Mouse (Mus musculus) lung, adult 2 months (tissue): ENCODE measurements at regions not wholly inside any gene's neighbourhood (a gene's known extent, or its start where the extent isn't known, plus 50 kb on each side); places are given as distances from the start of the nearest gene placed in this dataset.

Source experiments
- DNase-seq: peaks from one replicate; pipeline ENCODE4 v3.0.0; 2022
- H3K4me1 ChIP-seq: fragments of 200-500 bp; 2 replicates; pipeline ENCODE4 v1.6.1; 2011; ENCODE audit warnings: low read length; ENCODE audit not compliant: control insufficient read depth, insufficient read depth
- H3K4me3 ChIP-seq: fragments of 200-500 bp; replicated peaks from 2 replicates; pipeline ENCODE3; 2011; ENCODE audit warnings: low read depth, mild to moderate bottlenecking, control low read depth, low read length; ENCODE audit errors: extremely low read depth
- CTCF ChIP-seq: fragments of 200-500 bp; IDR thresholded peaks from 2 replicates; pipeline ENCODE4 v1.5.1; 2011; ENCODE audit warnings: mild to moderate bottlenecking, low read length, control low read depth; ENCODE audit not compliant: insufficient read depth
- POLR2A ChIP-seq: fragments of 200-500 bp; IDR thresholded peaks from 2 replicates; pipeline ENCODE4 v1.6.1; 2011; ENCODE audit warnings: low read depth, mild to moderate bottlenecking, control low read depth, low read length, borderline replicate concordance; ENCODE audit errors: extremely low read depth
- WGBS: fragments of 180-500 bp; shearing (Covaris S2); methylation state at CpG from one replicate; pipeline ENCODE4 v1.1.7; 2018; 5-methylcytosine and 5-hydroxymethylcytosine counted together

- 73% methylated on average over 3 of the region's 3 CpGs for WGBS
- no peak for TF ChIP-seq CTCF
- no peak overlapping the region for H3K4me3 ChIP-seq
- no peak for DNase-seq
- no peaks in the 10 kb centered on the region for H3K4me1 ChIP-seq
These were observed 201.1 kb downstream of the Tmem38b start for GRCm38 (mm10) chr4:54026919-54027318.

DNA sequence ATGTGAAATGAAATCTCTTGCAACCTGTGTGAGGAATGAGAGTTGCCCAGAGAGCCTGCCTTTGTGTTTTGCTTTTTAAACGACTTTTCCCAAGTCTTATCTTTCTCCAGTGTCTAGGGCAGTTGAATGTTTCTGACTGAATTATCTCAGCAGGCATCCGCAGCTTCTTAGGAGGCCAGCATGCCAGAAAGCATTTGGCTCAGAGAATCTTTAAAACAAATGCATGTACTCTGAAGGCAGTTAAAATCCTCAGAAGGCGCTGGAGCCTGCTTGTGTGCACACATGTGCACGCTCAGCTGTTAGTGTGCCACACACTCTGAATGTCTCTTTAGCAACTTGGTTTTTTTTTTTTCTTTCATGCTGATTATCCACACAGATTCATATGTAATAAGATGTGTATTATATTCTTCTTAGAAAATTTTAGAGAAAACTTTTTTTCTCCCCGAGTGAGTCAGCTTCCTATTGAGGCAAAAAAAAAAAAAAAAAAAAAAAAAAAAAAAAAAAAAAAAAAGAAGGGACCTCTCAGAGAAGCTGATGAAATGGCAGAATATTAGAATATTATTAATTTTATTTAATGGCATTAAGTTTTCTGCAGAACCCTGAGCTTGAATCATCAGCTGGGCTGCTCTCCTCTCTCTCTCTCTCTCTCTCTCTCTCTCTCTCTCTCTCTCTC is 201.9 kb downstream of the Tmem38b start:
- TF ChIP-seq POLR2A: no peak
- TF ChIP-seq CTCF: no peak
- no peaks in the 10 kb centered on the region for H3K4me1 ChIP-seq
- 30% methylated on average over 5 of the region's 5 CpGs for WGBS
- no peak for DNase-seq
- H3K4me3 ChIP-seq: no peak overlapping the region

DNA sequence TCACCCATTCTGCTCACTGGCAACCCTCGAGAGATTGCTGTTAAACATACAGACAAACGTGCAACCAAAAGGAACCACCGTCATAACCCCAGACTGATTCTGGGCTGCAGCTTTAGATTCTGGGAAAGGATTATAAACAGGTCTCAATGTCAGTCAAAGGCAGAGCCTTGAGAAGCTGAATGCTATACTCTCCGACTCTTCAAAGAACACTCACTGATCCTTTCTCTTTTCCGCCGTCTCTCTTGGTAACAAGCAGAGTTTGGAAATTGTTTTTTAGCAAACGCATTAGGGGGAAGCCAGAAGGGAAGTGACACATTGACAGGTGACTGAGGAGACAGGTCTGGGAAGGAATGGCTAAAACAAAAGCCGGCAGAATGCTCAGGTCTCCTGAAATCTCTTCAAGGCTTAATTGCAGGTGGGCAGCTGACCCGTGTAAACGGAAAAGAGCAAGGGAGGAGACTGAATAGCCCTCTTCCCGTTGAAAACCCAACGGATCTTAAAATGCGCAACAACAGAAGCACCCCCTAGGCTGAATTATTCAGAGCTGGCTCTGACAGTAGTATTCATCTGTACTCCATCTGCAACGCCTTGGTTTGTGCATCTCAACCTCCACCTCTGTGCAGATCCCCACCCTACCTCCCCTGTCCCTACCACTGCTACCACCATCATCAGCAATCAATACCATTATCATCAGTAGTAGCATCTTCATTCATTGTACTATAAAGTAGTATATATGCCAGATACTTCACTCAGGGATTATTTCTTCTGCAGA is 219.6 kb downstream of the Tmem38b start:
- Histone ChIP-seq H3K4me3 (no peak overlapping the region), H3K4me1 (no peaks in the 10 kb centered on the region)
- DNase-seq: no peak
- 50% methylated on average over 14 of the region's 14 CpGs for WGBS
- no peak for TF ChIP-seq POLR2A
- TF ChIP-seq CTCF: no peak

DNA sequence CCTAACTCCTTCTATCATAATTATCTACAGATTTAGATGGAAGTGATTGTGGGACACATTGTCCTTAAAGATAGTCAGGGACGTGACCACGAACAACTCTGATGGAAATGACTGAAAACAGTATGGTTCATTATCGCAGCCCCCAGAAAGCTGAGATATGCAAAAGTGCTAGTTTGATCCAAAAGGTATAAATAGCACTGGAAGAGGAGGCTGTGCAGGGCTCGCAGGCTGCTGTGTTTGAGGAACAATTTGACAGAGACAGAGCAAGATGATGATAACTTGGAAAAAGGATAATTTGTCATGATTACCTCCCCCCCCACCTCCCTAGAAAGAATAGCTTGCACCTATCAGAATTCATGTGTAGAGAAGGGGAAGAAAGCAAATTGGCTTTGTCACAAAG is 238.5 kb downstream of the Tmem38b start:
- TF ChIP-seq CTCF: no peak
- TF ChIP-seq POLR2A: no peak
- 74% methylated on average over 4 of the region's 4 CpGs for WGBS
- no peak for DNase-seq
- Histone ChIP-seq H3K4me1 (no peaks in the 10 kb centered on the region), H3K4me3 (no peak overlapping the region)

- no peak for DNase-seq
- WGBS: 63% methylated on average over 4 of the region's 4 CpGs
- Histone ChIP-seq H3K4me3 (no peak overlapping the region), H3K4me1 (no peaks in the 10 kb centered on the region)
- TF ChIP-seq CTCF (no peak), POLR2A (no peak)
These were observed 246.1 kb downstream of the Tmem38b start for GRCm38 (mm10) chr4:54071951-54072350.

GRCm38 (mm10) chr4:54072482-54072881 is 246.6 kb downstream of the Tmem38b start:
- DNase-seq: no peak
- TF ChIP-seq POLR2A (no peak), CTCF (no peak)
- WGBS: 46% methylated on average over 3 of the region's 3 CpGs

GRCm38 (mm10) chr4:54072932-54073331 is 247.1 kb downstream of the Tmem38b start:
- WGBS: 52% methylated on average over 10 of the region's 10 CpGs
- Histone ChIP-seq H3K4me3 (no peak overlapping the region), H3K4me1 (no peaks in the 10 kb centered on the region)
- DNase-seq: no peak
- no peak for TF ChIP-seq CTCF
- no peak for TF ChIP-seq POLR2A

More at GRCm38 (mm10) chr4:54072482-54072881, 246.6 kb downstream of the Tmem38b start:
- H3K4me1 ChIP-seq: no peaks in the 10 kb centered on the region
- no peak overlapping the region for H3K4me3 ChIP-seq

GRCm38 (mm10) chr4:54073483-54073882 is 247.6 kb downstream of the Tmem38b start:
- no peak for DNase-seq
- H3K4me3 ChIP-seq: no peak overlapping the region
- no peaks in the 10 kb centered on the region for H3K4me1 ChIP-seq
- 86% methylated on average over 7 of the region's 7 CpGs for WGBS
- TF ChIP-seq POLR2A: no peak
- TF ChIP-seq CTCF: no peak

GRCm38 (mm10) chr4:54074226-54074625 is 248.4 kb downstream of the Tmem38b start:
- Histone ChIP-seq H3K4me1 (no peaks in the 10 kb centered on the region), H3K4me3 (no peak overlapping the region)
- 61% methylated on average over 5 of the region's 5 CpGs for WGBS
- no peak for TF ChIP-seq POLR2A
- no peak for TF ChIP-seq CTCF
- no peak for DNase-seq

GRCm38 (mm10) chr4:54080526-54080925 is 254.7 kb downstream of the Tmem38b start:
- TF ChIP-seq POLR2A (no peak), CTCF (no peak)
- no peak for DNase-seq
- H3K4me1 ChIP-seq: no peaks in the 10 kb centered on the region
- 77% methylated on average over 9 of the region's 9 CpGs for WGBS
- no peak overlapping the region for H3K4me3 ChIP-seq

- Histone ChIP-seq H3K4me3 (no peak overlapping the region), H3K4me1 (no peaks in the 10 kb centered on the region)
- 76% methylated on average over 5 of the region's 5 CpGs for WGBS
- TF ChIP-seq POLR2A (no peak), CTCF (no peak)
- DNase-seq: no peak
These were observed 255.6 kb downstream of the Tmem38b start for GRCm38 (mm10) chr4:54081411-54081810.
